Mouse (Mus musculus) adipocyte (in vitro differentiated cells): ENCODE results near the gene Tmem150a.

Source experiments
- DNase-seq: peaks from one replicate; pipeline ENCODE4 v3.0.0-alpha.2; 2016; ENCODE audit warnings: low spot score

The Tmem150a gene

GRCm38 (mm10) chr6:72352636-72353405 lies 2.4 kb upstream of the Tmem150a start:
- DNase-seq = peak; percentile 86

GRCm38 (mm10) chr6:72354025-72354424 lies 1.2 kb upstream of the Tmem150a start:
- DNase-seq = no peak

- DNase-seq = no peak
These were observed 820 bp downstream of the Tmem150a start for GRCm38 (mm10) chr6:72356001-72356532.

- DNase-seq = no peak
These were observed 2.2 kb downstream of the Tmem150a start for GRCm38 (mm10) chr6:72357164-72358079.

GRCm38 (mm10) chr6:72358086-72358764 lies 3.0 kb downstream of the Tmem150a start:
- no peak for DNase-seq

GRCm38 (mm10) chr6:72359343-72359742 lies 4.1 kb downstream of the Tmem150a start:
- no peak for DNase-seq

GRCm38 (mm10) chr6:72359891-72360598 lies 4.8 kb downstream of the Tmem150a start:
- DNase-seq = no peak

- DNase-seq = no peak
These were observed 5.3 kb downstream of the Tmem150a start for GRCm38 (mm10) chr6:72360599-72360935.

- DNase-seq = no peak
These were observed 5.9 kb downstream of the Tmem150a start for GRCm38 (mm10) chr6:72361121-72361551.

GRCm38 (mm10) chr6:72362132-72363028 lies 7.1 kb downstream of the Tmem150a start:
- DNase-seq = peak; percentile 100

GRCm38 (mm10) chr6:72364009-72364408 lies 8.8 kb downstream of the Tmem150a start:
- no peak for DNase-seq

GRCm38 (mm10) chr6:72364985-72365384 lies 9.7 kb downstream of the Tmem150a start:
- DNase-seq = no peak

GRCm38 (mm10) chr6:72366304-72366703 lies 11.1 kb downstream of the Tmem150a start:
- DNase-seq = no peak

GRCm38 (mm10) chr6:72366844-72367443 lies 11.7 kb downstream of the Tmem150a start, which contains the start of gene Rnf181:
Rnf181 (minus strand) TSS chr6:72366956.
- no peak for DNase-seq

- DNase-seq = no peak
These were observed 12.3 kb downstream of the Tmem150a start for GRCm38 (mm10) chr6:72367460-72367974.

GRCm38 (mm10) chr6:72369557-72369956 lies 14.3 kb downstream of the Tmem150a start:
- DNase-seq = peak; percentile 50

GRCm38 (mm10) chr6:72370091-72370490 lies 14.8 kb downstream of the Tmem150a start:
- peak; percentile 54 for DNase-seq

GRCm38 (mm10) chr6:72371147-72371546 lies 15.9 kb downstream of the Tmem150a start:
- DNase-seq = peak; percentile 65

GRCm38 (mm10) chr6:72371571-72371970 lies 16.3 kb downstream of the Tmem150a start:
- DNase-seq = no peak

- no peak for DNase-seq
These were observed 17.9 kb downstream of the Tmem150a start for GRCm38 (mm10) chr6:72373184-72373583.
